Mouse (Mus musculus) hindbrain, embryonic 14.5 days (tissue): ENCODE measurements around the gene Galnt2. TPM values are rescaled to one million over a fixed set of nuclear protein-coding genes. Genes with fewer than 3 reads are reported as not detected.
A peak's percentile ranks its signal among the peaks of the same experiment; 100 is the strongest.

ENCODE experiments used
- ATAC-seq: fragments of 200-750 bp; cut with Nextera tagmentation; 2 replicates; pipeline ENCODE4 v1.8.0; 2017; ENCODE audit warnings: moderate number of reproducible peaks, mild to moderate bottlenecking, moderate TSS enrichment, moderate library complexity; ENCODE audit not compliant: low FRiP score
- DNase-seq: peaks from one replicate; pipeline ENCODE4 v3.0.0-alpha.2; 2015; ENCODE audit warnings: low spot score
- H3K27ac ChIP-seq: fragments of 300-500 bp; sonication (generic); 2 replicates; pipeline ENCODE4 v1.5.1; 2014; ENCODE audit warnings: mild to moderate bottlenecking, moderate library complexity
- H3K27me3 ChIP-seq: fragments of 300-500 bp; sonication (generic); 2 replicates; pipeline ENCODE4 v1.6.1; 2014; ENCODE audit warnings: mild to moderate bottlenecking, low read length, mixed read lengths; ENCODE audit not compliant: control insufficient read depth, insufficient read depth
- H3K36me3 ChIP-seq: fragments of 300-500 bp; sonication (generic); replicated peaks from 2 replicates; pipeline ENCODE4 v1.6.1; 2014; ENCODE audit not compliant: control insufficient read depth, insufficient read depth
- H3K4me1 ChIP-seq: fragments of 300-500 bp; sonication (generic); replicated peaks from 2 replicates; pipeline ENCODE4 v1.6.1; 2014; ENCODE audit warnings: antibody characterized with exemption, low read length, mixed read lengths; ENCODE audit not compliant: control insufficient read depth, insufficient read depth
- H3K4me2 ChIP-seq: fragments of 300-500 bp; sonication (generic); replicated peaks from 2 replicates; pipeline ENCODE4 v1.6.1; 2014; ENCODE audit warnings: mild to moderate bottlenecking, moderate library complexity
- H3K4me3 ChIP-seq: fragments of 300-500 bp; sonication (generic); replicated peaks from 2 replicates; pipeline ENCODE4 v1.5.1; 2014; ENCODE audit warnings: mild to moderate bottlenecking, low read length
- H3K9ac ChIP-seq: fragments of 300-500 bp; sonication (generic); 2 replicates; pipeline ENCODE4 v1.6.1; 2014
- H3K9me3 ChIP-seq: fragments of 300-500 bp; sonication (generic); 2 replicates; pipeline ENCODE4 v1.6.1; 2016; ENCODE audit warnings: low read length; ENCODE audit not compliant: control insufficient read depth
- WGBS: fragments of 180-500 bp; shearing (Covaris S2); extraction: QIAGEN DNeasy Blood & Tissue Kit; methylation state at CpG from one replicate; pipeline ENCODE4 v1.1.7; 2014; 5-methylcytosine and 5-hydroxymethylcytosine counted together
- polyA plus RNA-seq: library from polyadenylated mRNA; unstranded; fragments of >200 nt; fragmentation: Nextera tagmentation; extraction: Ambion mirVana; gene quantifications from 2 replicates; pipeline ENCODE4 v1.2.1, GENCODE M21; 2014

Galnt2 gene
- polyA plus RNA-seq, 1 experiment from 2014 or later, result 62.9 TPM

- DNase-seq (no peak), ATAC-seq (no peak)
- Histone ChIP-seq H3K9me3 (no peaks in the 10 kb centered on the region), H3K36me3 (no peaks in the 10 kb centered on the region), H3K27me3 (no peaks in the 10 kb centered on the region), H3K4me1 (peaks cover 24% of the 10 kb centered on the region), H3K9ac (peak overlapping the region; percentile 94), H3K4me3 (peak overlapping the region; percentile 97), H3K4me2 (peak overlapping the region; percentile 98), H3K27ac (peak overlapping the region; percentile 75; the same call in 1 of the 2 replicates)
- 60% methylated on average over 8 of the region's 8 CpGs for WGBS
Measured at GRCm38 (mm10) chr8:124230496-124231175, 555 bp upstream of the Galnt2 start.

- under 1% methylated on average over 82 of the region's 83 CpGs for WGBS
- no peaks in the 10 kb centered on the region for H3K9me3 ChIP-seq
- no peaks in the 10 kb centered on the region for H3K27me3 ChIP-seq
- peaks cover 24% of the 10 kb centered on the region for H3K4me1 ChIP-seq
- peak overlapping the region; percentile 75 for H3K27ac ChIP-seq
- peak overlapping the region; percentile 98 for H3K4me2 ChIP-seq
- H3K36me3 ChIP-seq, result no peaks in the 10 kb centered on the region
- peak overlapping the region; percentile 97 for H3K4me3 ChIP-seq
- no peak for DNase-seq
- peak; percentile 78 for ATAC-seq
- peak overlapping the region; percentile 94 for H3K9ac ChIP-seq
Measured at GRCm38 (mm10) chr8:124231485-124232279, 491 bp downstream of the Galnt2 start.

GRCm38 (mm10) chr8:124232280-124232600 lies 1.0 kb downstream of the Galnt2 start:
- ATAC-seq, result no peak
- Histone ChIP-seq H3K27me3 (no peaks in the 10 kb centered on the region), H3K4me2 (peak overlapping the region; percentile 98), H3K4me3 (peak overlapping the region; percentile 97), H3K36me3 (no peaks in the 10 kb centered on the region), H3K9me3 (no peaks in the 10 kb centered on the region), H3K9ac (peak overlapping the region; percentile 94), H3K27ac (no peak overlapping the region), H3K4me1 (peaks cover 24% of the 10 kb centered on the region)
- no peak for DNase-seq
- WGBS, result 3% methylated on average over 18 of the region's 18 CpGs

GRCm38 (mm10) chr8:124234496-124234895 lies 3.3 kb downstream of the Galnt2 start:
- 0 out of 2 replicates have a peak overlapping the region, but pooled peaks have one; percentile 11 for H3K4me3 ChIP-seq
- H3K4me1 ChIP-seq, result peaks cover 38% of the 10 kb centered on the region
- 38% methylated on average over 2 of the region's 2 CpGs for WGBS
- peak overlapping the region; percentile 63 for H3K27ac ChIP-seq
- peak overlapping the region; percentile 94; the same call in 1 of the 2 replicates for H3K9ac ChIP-seq
- H3K27me3 ChIP-seq, result no peaks in the 10 kb centered on the region
- no peaks in the 10 kb centered on the region for H3K9me3 ChIP-seq
- ATAC-seq, result no peak
- H3K36me3 ChIP-seq, result no peaks in the 10 kb centered on the region
- no peak for DNase-seq
- H3K4me2 ChIP-seq, result peak overlapping the region; percentile 98

- H3K36me3 ChIP-seq, result no peaks in the 10 kb centered on the region
- 87% methylated on average over 4 of the region's 4 CpGs for WGBS
Measured at GRCm38 (mm10) chr8:124235536-124235935, 4.3 kb downstream of the Galnt2 start.

GRCm38 (mm10) chr8:124239350-124239749 lies 8.2 kb downstream of the Galnt2 start:
- Histone ChIP-seq H3K4me3 (no peak overlapping the region), H3K27me3 (no peaks in the 10 kb centered on the region), H3K4me2 (no peak overlapping the region), H3K9me3 (0 out of 2 replicates have a peak, but pooled peaks cover 7% of the 10 kb centered on the region), H3K9ac (no peak overlapping the region), H3K36me3 (no peaks in the 10 kb centered on the region; the same call in 1 of the 2 replicates), H3K4me1 (peaks cover 30% of the 10 kb centered on the region), H3K27ac (no peak overlapping the region)
- ATAC-seq (no peak), DNase-seq (no peak)
- 89% methylated on average over 6 of the region's 6 CpGs for WGBS

More at GRCm38 (mm10) chr8:124235536-124235935, 4.3 kb downstream of the Galnt2 start:
- ATAC-seq (no peak), DNase-seq (no peak)
- Histone ChIP-seq H3K27me3 (no peaks in the 10 kb centered on the region), H3K9ac (no peak overlapping the region), H3K9me3 (no peaks in the 10 kb centered on the region), H3K4me3 (no peak overlapping the region), H3K4me1 (peaks cover 48% of the 10 kb centered on the region), H3K27ac (no peak overlapping the region), H3K4me2 (no peak overlapping the region)

GRCm38 (mm10) chr8:124240932-124241331 lies 9.7 kb downstream of the Galnt2 start:
- no peak overlapping the region for H3K4me2 ChIP-seq
- ATAC-seq (no peak), DNase-seq (no peak)
- H3K9me3 ChIP-seq, result 0 out of 2 replicates have a peak, but pooled peaks cover 7% of the 10 kb centered on the region
- peak overlapping the region; percentile 70 for H3K27ac ChIP-seq
- H3K4me3 ChIP-seq, result no peak overlapping the region
- 70% methylated on average over 8 of the region's 8 CpGs for WGBS
- H3K27me3 ChIP-seq, result no peaks in the 10 kb centered on the region
- no peaks in the 10 kb centered on the region; the same call in 1 of the 2 replicates for H3K36me3 ChIP-seq
- H3K4me1 ChIP-seq, result peaks cover 24% of the 10 kb centered on the region
- H3K9ac ChIP-seq, result 0 out of 2 replicates have a peak overlapping the region, but pooled peaks have one; percentile 1

GRCm38 (mm10) chr8:124242208-124242607 lies 11.0 kb downstream of the Galnt2 start:
- whole genome bisulfite sequencing, result 73% methylated on average over 6 of the region's 6 CpGs
- H3K36me3 ChIP-seq, result no peaks in the 10 kb centered on the region; the same call in 1 of the 2 replicates
- DNase-seq (no peak), ATAC-seq (no peak)
- no peak overlapping the region for H3K27ac ChIP-seq
- H3K4me3 ChIP-seq, result no peak overlapping the region
- H3K4me1 ChIP-seq, result peaks cover 24% of the 10 kb centered on the region
- H3K27me3 ChIP-seq, result no peaks in the 10 kb centered on the region
- no peak overlapping the region for H3K4me2 ChIP-seq
- no peak overlapping the region for H3K9ac ChIP-seq
- 0 out of 2 replicates have a peak, but pooled peaks cover 7% of the 10 kb centered on the region for H3K9me3 ChIP-seq

- Histone ChIP-seq H3K27ac (no peak overlapping the region), H3K4me2 (no peak overlapping the region), H3K36me3 (no peaks in the 10 kb centered on the region; the same call in 1 of the 2 replicates), H3K9ac (no peak overlapping the region), H3K4me1 (peaks cover 24% of the 10 kb centered on the region), H3K4me3 (no peak overlapping the region), H3K27me3 (no peaks in the 10 kb centered on the region), H3K9me3 (0 out of 2 replicates have a peak, but pooled peaks cover 7% of the 10 kb centered on the region)
- DNase-seq (no peak), ATAC-seq (no peak)
- 97% methylated on average over 5 of the region's 5 CpGs for WGBS
Measured at GRCm38 (mm10) chr8:124242913-124243312, 11.7 kb downstream of the Galnt2 start.
